Mouse (Mus musculus) ovary, adult 2 months (tissue): Measurements from ENCODE around the gene Llgl1. TPM values are rescaled to one million over a fixed set of nuclear protein-coding genes. Genes with fewer than 3 reads are reported as not detected.

Experiments used
- polyA plus RNA-seq: library from polyadenylated mRNA; depleted of rRNA; stranded (reverse); fragments of >200 nt; gene quantifications from 2 replicates; pipeline ENCODE4 v1.2.3, GENCODE M21; 2012; rRNA removed

Gene Llgl1
- 130 and 140 TPM in 2 replicates for polyA plus RNA-seq

DNA sequence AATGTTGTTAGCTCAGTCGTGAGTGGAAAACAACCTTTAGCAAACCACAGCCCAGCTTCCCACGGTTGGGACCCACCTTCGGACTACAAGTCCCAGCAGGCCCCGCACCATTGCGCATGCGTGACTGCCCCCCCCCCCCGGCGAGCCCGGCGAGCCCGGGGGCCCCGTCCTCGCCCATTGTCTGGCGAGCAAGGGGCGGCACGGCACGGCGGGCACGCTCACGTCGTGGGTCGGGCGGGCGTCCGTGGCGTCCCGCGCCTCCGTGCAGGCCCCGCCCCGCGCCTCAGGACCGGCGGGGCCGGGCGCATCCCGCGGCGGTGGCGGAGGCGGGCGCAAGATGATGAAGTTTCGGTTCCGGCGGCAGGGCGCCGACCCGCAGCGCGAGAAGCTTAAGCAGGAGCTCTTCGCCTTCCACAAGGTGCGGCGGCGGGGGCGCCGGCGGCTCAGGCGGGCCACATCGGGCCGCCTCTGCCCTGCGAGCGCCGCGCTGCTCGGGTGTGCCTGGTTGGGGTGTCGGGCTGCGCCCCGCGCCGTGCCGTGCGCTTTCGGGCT is at the start of gene Llgl1:
Llgl1 (plus strand) TSS at position 200 of the 552 bp plus-strand sequence.

DNA sequence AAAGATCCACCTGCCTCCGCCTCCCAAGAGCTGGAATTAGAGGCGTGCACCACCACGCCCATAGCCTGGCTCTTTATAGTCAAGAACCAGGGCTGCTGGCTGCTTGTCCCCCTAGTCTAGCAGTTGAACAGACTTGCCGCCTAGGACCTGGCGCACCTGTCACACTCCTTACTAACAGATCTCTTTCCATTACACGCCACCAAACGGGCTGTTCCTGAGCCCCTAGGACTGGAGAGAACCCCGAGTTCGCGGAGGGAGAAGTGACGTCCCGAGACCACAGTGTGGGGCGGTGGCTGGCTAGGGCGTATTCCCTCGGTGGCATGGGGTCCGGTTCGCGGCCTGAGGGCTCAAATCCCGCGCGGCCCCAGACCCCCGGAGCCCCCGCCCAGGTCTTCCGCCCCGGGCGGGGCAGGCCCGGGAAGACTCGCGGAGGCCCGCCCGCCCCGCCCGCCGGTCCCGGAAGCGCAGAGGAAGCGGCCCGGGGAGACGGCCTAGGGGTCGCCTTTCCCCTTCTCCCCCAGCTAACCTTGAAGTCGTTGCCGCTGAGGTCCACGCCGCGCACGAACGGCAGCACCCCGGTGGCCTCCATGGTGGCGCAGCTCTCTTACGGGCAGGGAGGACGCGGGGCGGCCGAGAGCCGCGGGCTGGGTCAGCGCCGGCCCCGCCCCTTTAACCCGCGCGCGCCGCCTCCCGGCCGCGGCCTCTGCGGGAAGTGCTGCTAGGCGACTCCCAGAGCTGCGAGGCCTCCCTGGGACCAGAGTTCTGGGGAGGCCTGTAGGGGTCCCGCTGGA is 27.3 kb downstream of the Llgl1 start, which contains the start of gene Flii:
Flii (minus strand) TSS at position 663 of the 791 bp plus-strand sequence.

DNA sequence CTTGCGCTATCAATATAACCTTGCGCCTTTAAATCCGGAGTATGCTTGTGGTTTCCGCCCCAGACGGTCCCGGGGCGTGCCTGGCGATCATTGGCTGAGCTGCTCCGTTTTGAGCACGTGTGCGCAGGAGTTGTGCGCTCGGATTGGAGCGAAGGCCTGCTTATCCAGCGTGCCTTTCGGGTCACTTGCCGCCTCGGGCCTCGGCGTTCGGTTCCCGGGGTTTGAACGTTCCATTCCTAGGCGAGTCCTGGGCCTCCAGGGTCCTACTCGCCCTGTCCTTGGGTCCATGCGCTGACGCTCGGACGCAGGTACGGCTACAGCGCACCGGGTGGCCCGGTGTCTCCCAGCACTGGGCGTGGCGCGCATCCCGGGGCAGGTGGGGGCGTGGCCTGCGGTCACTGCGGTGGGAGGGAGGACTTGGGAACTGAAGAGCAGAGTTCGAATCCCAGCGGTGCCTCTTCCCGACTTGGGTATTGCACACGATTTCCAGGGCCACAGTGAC is 28.8 kb downstream of the Llgl1 start, which contains the start of gene Mief2:
Mief2 (plus strand) TSS at position 139 of the 502 bp plus-strand sequence.

Other genes starting within 250 kb of the Llgl1 start
- 63.4 and 65.8 TPM in 2 replicates for gene Drg2, start 245.1 kb upstream of the Llgl1 start, polyA plus RNA-seq
- gene Myo15, start 230.4 kb upstream of the Llgl1 start, polyA plus RNA-seq = 0.45 and 0.53 TPM in 2 replicates
- 34.2 and 38.4 TPM in 2 replicates for gene Alkbh5, start 163.3 kb upstream of the Llgl1 start, polyA plus RNA-seq
- 279 and 312 TPM in 2 replicates for gene Flii, start 27.5 kb downstream of the Llgl1 start, polyA plus RNA-seq
- gene Mief2, start 28.7 kb downstream of the Llgl1 start, polyA plus RNA-seq = 27.7 and 33.8 TPM in 2 replicates
- gene Top3a, start 77.6 kb downstream of the Llgl1 start, polyA plus RNA-seq = 11.0 and 12.3 TPM in 2 replicates
- gene Smcr8, start 77.8 kb downstream of the Llgl1 start, polyA plus RNA-seq = 11.2 and 13.0 TPM in 2 replicates
- gene Shmt1, start 112.0 kb downstream of the Llgl1 start, polyA plus RNA-seq = 19.2 and 23.0 TPM in 2 replicates
- 12.6 and 14.2 TPM in 2 replicates for gene Dhrs7b, start 130.9 kb downstream of the Llgl1 start, polyA plus RNA-seq
- gene Tmem11, start 179.5 kb downstream of the Llgl1 start, polyA plus RNA-seq = 91.6 and 102 TPM in 2 replicates
- 61.2 and 62.3 TPM in 2 replicates for gene Natd1, start 215.0 kb downstream of the Llgl1 start, polyA plus RNA-seq
- gene Map2k3, start 232.3 kb downstream of the Llgl1 start, polyA plus RNA-seq = 24.5 and 35.6 TPM in 2 replicates